Mouse (Mus musculus): ENCODE measurements around the gene Ints5.

The Ints5 gene

DNA sequence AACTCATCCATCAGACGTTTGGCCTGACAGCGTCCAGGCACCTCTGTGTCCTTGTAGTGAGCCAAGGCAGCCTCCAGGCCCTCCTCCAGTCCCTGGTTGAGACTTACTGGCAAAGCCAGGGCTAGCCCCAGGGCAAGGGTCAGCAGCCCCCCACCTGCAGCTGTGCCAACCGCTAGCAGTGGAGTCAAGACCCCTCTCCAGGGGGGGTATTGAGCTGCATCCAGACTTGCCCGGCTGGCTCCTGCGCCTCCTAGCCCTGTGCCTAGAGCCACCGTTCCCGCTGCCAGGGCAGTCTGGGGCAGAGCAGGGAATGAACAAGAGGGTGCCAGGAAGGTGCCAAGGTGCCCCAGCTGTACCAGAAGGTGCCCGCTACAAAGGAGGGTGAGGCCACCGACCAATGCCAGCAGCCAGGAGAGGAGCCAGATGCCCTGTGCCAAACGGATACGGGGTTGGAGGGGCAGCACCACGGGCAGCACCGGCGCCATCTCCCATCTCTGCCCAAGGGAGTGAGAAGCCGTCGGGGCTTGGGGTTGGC lies 36.0 kb downstream of the Ints5 start:
- DNase-seq (ENCODE audit: low read depth, low spot score): no peak

DNA sequence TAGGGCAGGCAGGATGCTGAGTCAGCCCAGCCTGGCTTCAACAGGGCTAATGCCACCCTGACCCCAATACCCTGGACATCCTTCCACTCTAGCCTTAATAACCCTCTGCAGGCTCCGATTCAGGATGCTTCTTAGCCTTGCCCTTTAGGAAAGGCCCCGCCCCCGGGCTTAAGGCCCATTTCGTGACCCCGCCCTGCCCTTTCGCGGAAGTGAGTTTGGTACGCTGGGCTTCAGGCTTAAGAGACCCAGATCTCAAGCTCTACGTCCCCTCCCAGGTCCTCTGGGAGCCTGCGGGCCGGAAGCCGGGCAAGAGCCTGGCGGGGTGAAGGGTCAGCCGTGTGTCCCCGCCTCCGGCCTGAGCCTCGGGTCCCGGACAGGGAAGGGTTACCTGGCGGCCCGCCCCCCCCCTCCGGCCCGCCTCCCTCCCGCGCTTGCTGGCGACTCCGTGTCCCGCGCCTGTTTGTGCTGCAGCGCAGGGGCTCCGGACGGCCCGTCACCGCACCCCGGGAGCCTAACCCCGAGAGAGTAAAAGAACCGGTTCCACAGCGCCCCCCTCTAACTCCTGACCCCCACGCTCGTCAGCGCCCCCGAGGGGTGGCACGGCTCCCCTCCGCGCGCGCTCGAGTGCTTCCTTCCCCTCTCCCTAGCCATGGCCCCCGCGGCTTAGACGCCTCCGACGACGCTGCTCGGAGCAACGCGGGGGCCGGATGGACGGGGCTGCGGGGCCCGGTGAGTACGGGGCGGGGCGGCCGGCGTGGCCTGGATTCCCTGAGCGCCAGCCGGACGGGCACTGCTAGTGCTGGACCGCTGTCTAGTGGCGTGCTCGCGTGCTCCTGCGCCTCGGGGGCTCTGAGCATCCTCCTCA lies 36.7 kb downstream of the Ints5 start, which contains the start of the genes Rom1 and Eml3:
Gene Rom1 (minus strand): TSS at position 133 of the 865 bp plus-strand sequence.
Gene Eml3 (plus strand): TSS at position 329 of the 865 bp plus-strand sequence.
- DNase-seq (ENCODE audit: low read depth, low spot score): peak; percentile 99

DNA sequence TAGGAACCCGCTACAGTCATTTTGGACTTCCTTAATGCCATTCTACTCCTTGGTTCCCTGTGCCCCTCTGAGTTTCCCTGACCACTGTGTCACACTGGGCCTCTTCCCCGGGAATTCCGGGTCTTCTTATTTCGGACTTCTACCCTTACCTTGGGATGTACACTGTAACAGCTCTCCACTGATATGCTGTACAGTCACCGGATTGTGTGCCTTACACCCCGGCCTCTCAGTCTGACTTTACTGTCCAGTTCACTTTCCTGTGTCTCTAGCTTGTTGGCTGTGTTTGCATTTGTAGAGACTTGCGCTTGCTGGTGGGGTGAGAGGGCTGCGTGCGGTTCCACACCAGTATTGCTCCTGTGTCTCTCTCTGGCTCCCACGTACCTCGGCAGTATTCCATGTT lies 37.3 kb downstream of the Ints5 start:
- no peak for DNase-seq (ENCODE audit: low read depth, low spot score)

DNA sequence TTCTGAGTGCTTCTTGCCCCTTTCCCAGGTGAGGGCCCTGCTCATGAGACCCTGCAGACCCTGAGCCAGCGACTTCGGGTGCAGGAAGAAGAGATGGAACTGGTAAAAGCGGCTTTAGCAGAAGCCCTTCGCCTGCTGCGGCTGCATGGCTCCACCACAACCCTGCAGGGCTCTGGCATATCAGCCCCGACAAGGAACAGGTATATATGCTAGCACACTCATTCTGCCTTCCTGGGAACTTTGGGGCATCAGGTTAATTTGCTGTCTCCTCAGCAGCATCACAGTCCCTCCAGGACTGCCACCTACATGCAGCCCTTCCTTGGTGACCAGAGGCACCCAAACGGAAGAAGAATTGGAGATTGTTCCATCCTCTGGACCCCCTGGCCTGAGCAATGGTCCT lies 38.0 kb downstream of the Ints5 start:
- no peak for DNase-seq (ENCODE audit: low read depth, low spot score)

DNA sequence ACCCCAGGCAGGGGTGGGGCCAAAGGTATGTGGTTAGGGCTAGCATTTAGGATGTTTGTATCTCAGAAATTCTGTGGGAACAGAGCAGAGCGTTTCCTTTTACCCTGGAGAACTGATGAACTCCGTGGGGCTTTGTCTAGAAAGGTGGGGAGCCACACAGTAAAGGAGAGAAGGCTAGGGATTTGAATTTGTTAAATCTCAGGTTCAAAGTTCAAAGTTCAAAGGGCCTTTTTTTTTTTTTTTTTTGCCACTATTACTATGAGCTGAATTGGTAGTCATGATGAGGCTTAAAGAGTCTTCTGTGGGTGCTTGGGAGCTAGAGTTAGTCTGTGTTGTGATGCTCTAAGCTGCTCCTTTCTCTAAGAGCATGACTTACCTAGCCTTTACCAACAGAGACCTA lies 43.9 kb downstream of the Ints5 start:
- no peak for DNase-seq (ENCODE audit: low read depth, low spot score)

DNA sequence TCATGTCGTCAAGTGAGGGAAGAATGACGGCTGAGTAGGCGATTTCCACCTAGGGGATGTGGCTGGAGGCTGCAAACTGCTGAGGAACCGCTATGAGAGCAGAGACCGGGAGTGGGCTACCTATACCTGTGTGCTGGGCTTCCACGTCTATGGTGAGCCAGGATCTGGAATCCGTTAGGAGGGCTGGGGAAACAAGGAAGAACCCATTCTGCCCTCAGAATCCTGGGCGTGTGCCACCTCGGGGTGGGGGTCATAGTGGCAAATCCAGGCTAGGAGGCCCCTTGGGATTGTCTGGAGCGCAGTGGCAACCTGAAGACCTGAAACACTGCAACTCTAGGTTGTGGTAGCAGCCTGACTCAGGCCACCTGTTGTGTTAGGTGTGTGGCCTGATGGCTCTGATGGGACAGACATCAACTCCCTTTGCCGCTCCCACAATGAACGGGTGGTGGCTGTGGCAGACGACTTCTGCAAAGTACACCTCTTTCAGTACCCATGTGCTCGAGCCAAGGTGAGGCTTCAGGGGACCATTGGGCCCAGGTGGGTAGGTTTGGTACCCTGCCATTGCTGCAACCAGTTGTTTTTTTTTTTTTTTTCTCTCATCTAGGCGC lies 47.8 kb downstream of the Ints5 start:
- no peak for DNase-seq (ENCODE audit: low read depth, low spot score)

DNA sequence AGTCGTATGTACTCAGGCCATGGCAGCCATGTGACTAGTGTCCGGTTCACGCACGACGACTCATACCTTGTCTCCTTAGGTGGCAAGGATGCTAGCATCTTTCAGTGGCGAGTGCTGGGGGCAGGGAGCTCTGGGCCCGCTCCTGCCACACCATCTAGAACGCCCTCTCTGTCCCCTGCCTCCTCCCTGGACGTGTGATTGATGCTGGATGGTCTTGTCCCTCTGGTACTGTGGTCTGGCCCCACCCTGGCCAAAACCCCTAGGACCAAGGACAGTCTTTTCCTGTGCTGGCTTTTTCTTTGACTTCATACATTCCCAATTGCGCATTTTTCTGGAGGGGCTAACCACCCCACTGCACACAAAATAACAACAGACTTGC lies 48.3 kb downstream of the Ints5 start:
- no peak for DNase-seq (ENCODE audit: low read depth, low spot score)

DNA sequence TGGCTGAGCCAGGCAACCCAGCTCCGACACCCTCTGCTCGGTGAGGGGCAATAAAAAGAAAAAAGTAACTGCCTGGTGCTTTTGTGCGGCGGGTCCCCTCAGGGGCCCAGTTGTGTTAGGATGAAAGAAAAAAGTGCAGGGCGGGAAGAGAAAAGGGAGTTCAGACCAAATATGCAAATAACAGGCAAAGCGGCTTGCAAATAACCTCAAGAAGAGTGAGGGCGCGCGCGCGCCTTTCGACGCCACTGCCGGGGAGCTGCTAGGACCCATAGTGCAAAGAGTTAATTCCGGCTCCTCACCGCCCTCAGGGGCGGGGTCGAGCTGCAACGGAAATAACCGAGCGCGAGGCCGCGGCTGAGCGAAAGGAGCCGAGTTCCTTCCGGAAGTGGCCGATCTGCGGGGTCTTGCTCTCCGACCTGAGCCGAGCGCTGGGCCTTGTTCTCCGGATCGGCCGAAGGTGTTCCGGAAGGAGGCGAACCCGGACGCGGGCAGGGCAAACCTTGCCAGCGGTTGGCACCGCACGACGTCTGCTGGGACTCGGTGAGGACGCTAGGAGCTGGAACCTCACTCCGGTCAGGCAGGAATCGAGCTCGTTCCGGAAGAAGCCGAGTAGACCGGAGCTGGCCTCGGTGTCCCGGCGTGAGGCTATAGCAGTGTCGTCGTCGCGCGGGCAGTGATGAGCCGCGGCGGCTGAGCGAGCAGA lies 48.9 kb downstream of the Ints5 start, which contains the start of gene Mta2:
Gene Mta2 (plus strand): TSS at position 361 of the 703 bp plus-strand sequence.
- DNase-seq (ENCODE audit: low read depth, low spot score): peak; percentile 93

DNA sequence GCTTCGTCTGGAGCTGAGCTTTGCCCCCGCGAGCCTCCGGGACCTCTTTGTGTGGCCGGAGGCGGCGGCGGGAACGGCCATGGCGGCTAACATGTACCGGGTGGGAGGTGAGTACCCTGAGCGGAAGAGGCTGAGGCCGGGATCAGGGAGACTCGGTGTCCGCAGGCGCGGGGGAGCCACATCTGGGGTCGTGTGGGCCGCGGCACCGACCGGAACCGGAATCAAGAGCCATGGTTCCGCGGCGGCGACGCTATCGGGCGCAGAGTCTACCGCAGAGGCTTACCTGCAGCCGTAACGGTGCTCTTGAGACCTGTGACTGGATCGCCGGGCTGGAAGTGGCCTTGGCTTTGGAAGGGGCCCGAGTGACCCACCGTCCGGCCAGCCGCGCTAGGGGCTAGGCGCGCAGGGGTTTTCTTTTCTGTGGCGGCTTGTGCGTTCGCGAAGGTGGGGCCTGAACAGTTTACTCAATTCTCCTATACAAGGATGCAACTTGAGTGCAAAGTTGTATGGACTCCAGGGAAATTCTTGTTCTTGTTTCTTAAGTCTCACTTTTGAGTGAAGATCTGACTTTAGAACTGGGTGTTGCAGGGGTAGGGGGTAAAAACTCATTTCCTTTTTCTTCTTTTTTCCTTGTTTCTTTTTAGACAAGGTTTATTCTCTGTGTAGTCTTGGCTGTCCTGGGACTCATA lies 49.6 kb downstream of the Ints5 start:
- no peak for DNase-seq (ENCODE audit: low read depth, low spot score)

DNA sequence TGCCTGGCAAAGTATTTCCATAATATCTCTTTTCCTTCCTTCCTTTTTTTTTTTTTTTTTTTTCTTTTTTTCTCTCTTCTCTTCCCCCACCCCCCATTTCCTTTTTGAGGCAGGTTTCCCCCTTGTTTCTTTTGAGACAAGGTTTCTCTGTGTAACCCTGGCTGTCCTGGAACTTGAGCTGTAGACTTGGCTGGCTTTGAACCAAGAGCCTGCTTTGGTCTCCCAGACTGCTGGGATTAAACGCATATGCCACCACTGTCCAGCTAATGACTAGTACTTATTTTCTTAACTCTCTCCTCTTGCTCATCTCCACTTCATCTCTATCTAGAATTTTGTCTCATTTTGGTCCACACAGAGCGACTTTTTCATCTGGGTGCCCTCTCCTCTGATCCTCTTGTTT lies 50.2 kb downstream of the Ints5 start:
- no peak for DNase-seq (ENCODE audit: low read depth, low spot score)

DNA sequence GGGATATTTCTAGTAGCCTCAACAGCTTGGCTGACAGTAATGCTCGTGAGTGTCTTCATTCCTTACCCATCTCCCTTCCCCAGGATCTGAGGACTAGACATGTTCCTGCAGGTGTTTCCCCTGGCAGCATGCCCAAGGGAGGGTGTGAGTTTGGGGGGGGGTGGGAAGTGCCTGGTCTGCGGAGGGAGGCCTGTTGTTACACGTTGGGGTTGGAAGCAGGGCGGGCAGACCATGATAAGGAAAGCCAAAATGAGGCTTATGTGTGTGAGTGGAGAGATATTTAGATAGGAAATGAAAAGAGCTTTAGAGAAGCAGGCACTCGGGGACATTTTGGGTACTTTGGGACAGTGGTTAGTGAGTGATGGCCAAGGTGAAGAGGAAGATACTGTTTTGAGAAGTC lies 51.3 kb downstream of the Ints5 start:
- no peak for DNase-seq (ENCODE audit: low read depth, low spot score)

DNA sequence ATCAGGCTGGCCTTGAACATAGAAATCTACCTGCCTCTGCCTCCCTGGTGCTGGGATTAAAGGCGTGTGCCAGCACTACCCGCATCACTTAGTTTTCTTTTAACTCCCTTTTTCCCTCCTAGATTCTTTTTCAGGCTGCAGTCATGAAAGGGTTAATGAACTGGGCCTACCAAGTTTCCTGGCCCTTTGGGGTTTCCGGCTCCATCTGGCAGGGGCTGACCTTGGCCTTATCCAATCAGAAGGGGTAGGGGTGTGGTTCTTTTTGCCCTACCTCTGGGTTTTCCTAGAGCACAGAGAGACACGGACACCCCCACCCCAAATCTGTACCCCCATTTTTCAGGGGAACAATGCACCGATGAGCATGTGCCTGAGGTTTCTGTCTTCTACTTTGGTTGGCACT lies 51.9 kb downstream of the Ints5 start:
- no peak for DNase-seq (ENCODE audit: low read depth, low spot score)

DNA sequence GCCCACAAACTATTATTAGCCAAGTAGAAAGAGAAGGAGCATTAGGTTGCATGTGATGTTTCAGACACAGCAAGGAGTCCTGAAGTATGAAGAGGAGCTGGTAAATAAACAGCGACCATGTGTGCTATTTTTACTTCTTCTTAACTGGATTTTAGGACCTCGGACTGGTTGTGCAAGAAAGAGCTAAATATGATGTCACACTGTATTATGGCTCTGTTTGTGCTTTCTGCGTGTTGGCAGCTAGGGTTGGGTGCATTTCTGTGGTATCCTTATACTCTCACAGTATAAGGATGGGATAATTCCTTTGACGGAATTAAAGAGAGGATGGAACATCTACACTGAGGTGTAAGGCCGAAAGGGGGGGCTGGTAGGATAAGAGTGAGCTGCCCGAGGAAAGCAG lies 52.4 kb downstream of the Ints5 start:
- DNase-seq (ENCODE audit: low read depth, low spot score): no peak

DNA sequence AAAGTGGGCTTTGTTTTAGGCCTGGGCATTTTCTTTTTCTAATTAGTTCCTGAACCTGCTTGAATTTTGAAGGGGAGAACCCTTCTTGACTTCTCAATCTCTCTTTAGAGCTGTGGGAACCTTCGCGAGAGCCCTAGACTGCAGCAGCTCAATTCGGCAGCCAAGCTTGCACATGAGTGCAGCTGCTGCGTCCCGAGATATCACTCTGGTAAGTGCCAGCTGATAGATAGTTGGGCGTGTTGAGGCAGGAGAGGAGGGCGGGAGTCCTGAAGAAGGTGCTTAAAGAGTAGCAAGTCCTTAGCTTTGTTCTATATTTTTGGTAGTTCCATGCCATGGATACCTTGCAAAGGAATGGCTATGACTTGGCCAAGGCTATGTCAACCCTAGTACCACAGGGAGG lies 54.1 kb downstream of the Ints5 start:
- DNase-seq (ENCODE audit: low read depth, low spot score): no peak

All from retina, adult 2 months (tissue).